Comparison of ENCODE assay signal across 10 mouse cellular contexts in genomic region chr19:45308676-45309275, GRCm38 (mm10). TPM values are rescaled to one million over a fixed set of nuclear protein-coding genes. Genes with fewer than 3 reads are reported as not detected.
DNase-seq lines count a peak whose midpoint lies in the region; ATAC-seq and TF ChIP-seq lines count a peak whose summit lies in the region.
"Had no signal": no experiment of that assay in that cellular context is flagged by ENCODE, and none has a peak within 500 bp of the region (broad histone marks: within the 10 kb centered on the region; RNA-seq: fewer than 3 reads in every experiment).

No protein-coding gene starts in this region.

- peak in 1 of 2 experiments; percentile 71 for TF ChIP-seq CTCF in CH12.LX (conservative IDR thresholded peaks at IDR 0.05 in 1 of 2, IDR thresholded peaks at IDR 0.05 in 1 of 2; ENCODE audit: low read depth in 2 of 2, low read length in 2 of 2)
- TF ChIP-seq CTCF in bone marrow, adult 2 months (IDR thresholded peaks at IDR 0.05; ENCODE audit: control insufficient read depth, insufficient read depth, low read length): peak; percentile 29; the same call in 1 of the 2 replicates
- TF ChIP-seq CTCF in liver, postnatal 0 days (IDR thresholded peaks at IDR 0.05; ENCODE audit: low read depth): peak; percentile 73

- dilution Hi-C loops in CH12.LX (cut with MboI; ENCODE audit: extremely low pct_ligation_motif_present, extremely low pct_unique_long_range_greater_than_20kb, low sequenced_read_pairs): no loop called here

- no peaks in the 10 kb centered on the region for H3K36me3 ChIP-seq in heart, embryonic 10.5 days
- no peaks in the 10 kb centered on the region for H3K36me3 ChIP-seq in CH12.LX (replicated peaks in 1 of 2; ENCODE audit: control insufficient read depth in 1 of 2, insufficient read depth in 1 of 2, low read length in 1 of 2)
- no peaks in the 10 kb centered on the region for H3K36me3 ChIP-seq in liver, postnatal 0 days (replicated peaks; ENCODE audit: insufficient read depth, low read length)
- H3K36me3 ChIP-seq in limb, embryonic 10.5 days: no peaks in the 10 kb centered on the region
- H3K36me3 ChIP-seq: heart, embryonic 13.5 days; stomach, embryonic 15.5 days had no signal

- peak; percentile 66 for TF ChIP-seq RAD21 in CH12.LX (IDR thresholded peaks at IDR 0.05; ENCODE audit: low read depth, low read length)

- 54% methylated on average over 8 of the region's 8 CpGs for WGBS in heart, embryonic 10.5 days
- WGBS in bone marrow, adult 2 months: 55% methylated on average over 8 of the region's 8 CpGs
- 51% methylated on average over 8 of the region's 8 CpGs for WGBS in liver, postnatal 0 days (ENCODE audit: insufficient replicate concordance)
- 55% methylated on average over 8 of the region's 8 CpGs for WGBS in limb, embryonic 10.5 days

- H3K4me1 ChIP-seq in heart, embryonic 10.5 days: peaks cover 49% of the 10 kb centered on the region
- H3K4me1 ChIP-seq in CH12.LX (ENCODE audit: control insufficient read depth in 1 of 2, insufficient read depth in 2 of 2): peaks cover 15 to 47% of the 10 kb centered on the region in 2 experiments
- H3K4me1 ChIP-seq in bone marrow, adult 2 months (ENCODE audit: control insufficient read depth, insufficient read depth, low read length): no peaks in the 10 kb centered on the region; the same call in 1 of the 2 replicates
- H3K4me1 ChIP-seq in liver, postnatal 0 days (ENCODE audit: insufficient read depth): peaks cover 7% of the 10 kb centered on the region
- peaks cover 36% of the 10 kb centered on the region for H3K4me1 ChIP-seq in limb, embryonic 10.5 days

- H3K4me2 ChIP-seq in CH12.LX (ENCODE audit: insufficient read depth, low read depth, poor library complexity, severe bottlenecking): no peak overlapping the region
- H3K4me2 ChIP-seq in liver, postnatal 0 days (ENCODE audit: low read depth, low read length): no peak overlapping the region
- H3K4me2 ChIP-seq: heart, embryonic 13.5 days; stomach, embryonic 15.5 days had no signal

- ATAC-seq in liver, postnatal 0 days: peak; percentile 51; the same call in 1 of the 2 replicates

- no peaks in the 10 kb centered on the region for H3K9me3 ChIP-seq in heart, embryonic 10.5 days
- H3K9me3 ChIP-seq in CH12.LX (replicated peaks; ENCODE audit: low read length): no peaks in the 10 kb centered on the region
- no peaks in the 10 kb centered on the region for H3K9me3 ChIP-seq in liver, postnatal 0 days (ENCODE audit: low read length)
- no peaks in the 10 kb centered on the region for H3K9me3 ChIP-seq in limb, embryonic 10.5 days (replicated peaks)
- H3K9me3 ChIP-seq: heart, embryonic 13.5 days; stomach, embryonic 15.5 days had no signal

- in situ Hi-C loops in CH12.LX (cut with MboI; ENCODE audit: low pct_ligation_motif_present, low pct_unique_long_range_greater_than_20kb, low sequenced_read_pairs): loop anchor here (5.0 kb wide), 2 partner anchors 91 to 239 kb away; no protein-coding TSS in a partner anchor

- DNase-seq in heart, postnatal 4 days: peak; percentile 35
- no peak for DNase-seq in heart, embryonic 10.5 days (ENCODE audit: low spot score)
- DNase-seq in CH12.LX (ENCODE audit: extremely low read depth): peak; percentile 41
- DNase-seq in liver, postnatal 0 days: peak; percentile 52
- no peak for DNase-seq in limb, embryonic 10.5 days (ENCODE audit: low spot score)
- DNase-seq in layer of hippocampus, adult 8-10 months (ENCODE audit: low spot score in 2 of 2): no peak
- DNase-seq in retina, postnatal 1 day: no peak

- TF ChIP-seq POLR2A in CH12.LX (IDR thresholded peaks at IDR 0.05; ENCODE audit: low read depth, low read length): no peak
- TF ChIP-seq POLR2A in bone marrow, adult 2 months (IDR thresholded peaks at IDR 0.05; ENCODE audit: borderline replicate concordance, control insufficient read depth, low read depth, low read length): no peak

- H3K79me2 ChIP-seq in CH12.LX (replicated peaks; ENCODE audit: control insufficient read depth, extremely low read depth, insufficient read depth, poor library complexity, severe bottlenecking): no peaks in the 10 kb centered on the region

- no peak overlapping the region for H3K27ac ChIP-seq in heart, embryonic 10.5 days
- H3K27ac ChIP-seq in CH12.LX (ENCODE audit: insufficient read depth, low read depth): no peak overlapping the region
- H3K27ac ChIP-seq in bone marrow, adult 2 months (ENCODE audit: control insufficient read depth, insufficient read depth, low read depth, low read length, poor library complexity): no peak overlapping the region
- no peak overlapping the region for H3K27ac ChIP-seq in liver, postnatal 0 days (ENCODE audit: low read depth)
- no peak overlapping the region for H3K27ac ChIP-seq in limb, embryonic 10.5 days
- H3K27ac ChIP-seq: heart, embryonic 13.5 days; stomach, embryonic 15.5 days had no signal

- H3K27me3 ChIP-seq in heart, embryonic 10.5 days (ENCODE audit: insufficient read depth, poor library complexity, severe bottlenecking): peaks cover 68% of the 10 kb centered on the region
- peaks cover 19% of the 10 kb centered on the region for H3K27me3 ChIP-seq in CH12.LX (replicated peaks)
- peaks cover 25% of the 10 kb centered on the region for H3K27me3 ChIP-seq in liver, postnatal 0 days (ENCODE audit: insufficient read depth, low read length)
- peaks cover 96% of the 10 kb centered on the region for H3K27me3 ChIP-seq in limb, embryonic 10.5 days (ENCODE audit: low read depth, poor library complexity, severe bottlenecking)

- no peak for TF ChIP-seq EP300 in CH12.LX (IDR thresholded peaks at IDR 0.05; ENCODE audit: low read length)
- TF ChIP-seq EP300 in liver, postnatal 0 days (IDR thresholded peaks at IDR 0.05; ENCODE audit: low read depth): no peak

- no peak overlapping the region for H3K4me3 ChIP-seq in heart, embryonic 10.5 days
- H3K4me3 ChIP-seq in CH12.LX (replicated peaks in 1 of 3; ENCODE audit: low read depth in 2 of 3, low read length in 2 of 3, poor library complexity in 1 of 3): no peak overlapping the region
- H3K4me3 ChIP-seq in bone marrow, adult 2 months (replicated peaks; ENCODE audit: control insufficient read depth, low read depth, low read length): no peak overlapping the region
- no peak overlapping the region for H3K4me3 ChIP-seq in liver, postnatal 0 days (ENCODE audit: low read depth, low read length)
- H3K4me3 ChIP-seq in limb, embryonic 10.5 days: no peak overlapping the region
- H3K4me3 ChIP-seq: heart, embryonic 13.5 days; stomach, embryonic 15.5 days had no signal

- H3K9ac ChIP-seq in CH12.LX (ENCODE audit: insufficient read depth, low read depth): peak overlapping the region; percentile 7; the same call in 1 of the 2 replicates
- no peak overlapping the region for H3K9ac ChIP-seq in liver, postnatal 0 days (replicated peaks)
- H3K9ac ChIP-seq: heart, embryonic 13.5 days; stomach, embryonic 15.5 days had no signal

TF ChIP-seq in CH12.LX, 34 proteins besides CTCF, POLR2A, EP300 and RAD21:
- TF ChIP-seq MAZ (IDR thresholded peaks at IDR 0.05; ENCODE audit: low read depth, low read length) (no peak), SMC3 (IDR thresholded peaks at IDR 0.05; ENCODE audit: low read depth, low read length) (peak; percentile 55), CHD1 (IDR thresholded peaks at IDR 0.05; ENCODE audit: low read depth, low read length) (no peak), GABPA (IDR thresholded peaks at IDR 0.05; ENCODE audit: insufficient replicate concordance, low read depth, low read length) (no peak), MEF2A (IDR thresholded peaks at IDR 0.05; ENCODE audit: borderline replicate concordance, low read depth, low read length) (no peak), JUND (conservative IDR thresholded peaks at IDR 0.05; ENCODE audit: low read depth, low read length) (no peak)

RNA-seq across cellular contexts. Expression of gene Btrc, which starts 54.8 kb away (rescaled TPM):
- 10 to 100 TPM; 24.6 to 25.1 TPM for total RNA-seq in heart, postnatal 4 days (2021)
- polyA plus RNA-seq in heart, embryonic 10.5 days (2016; fragmentation: Nextera tagmentation; extraction: Ambion mirVana): 46.9 and 47.8 TPM in 2 replicates
- total RNA-seq in CH12.LX (2012; rRNA removed): 13.5 and 14.0 TPM in 2 replicates
- 11.0 and 11.8 TPM in 2 replicates for total RNA-seq in CH12.LX (2014; rRNA removed)
- polyA plus RNA-seq in CH12.LX (2012; ENCODE audit: insufficient read length, low read depth): 20.7 and 21.2 TPM in 2 replicates
- polyA plus RNA-seq in bone marrow, adult 2 months (2011; ENCODE audit: insufficient read depth, insufficient read length, low replicate concordance, missing spikeins): 41.4 and 47.7 TPM in 2 replicates
- 20.3 and 21.3 TPM in 2 replicates for polyA plus RNA-seq in liver, postnatal 0 days (2015; fragmentation: Nextera tagmentation; extraction: Ambion mirVana)
- polyA plus RNA-seq in limb, embryonic 10.5 days (2016; fragmentation: Nextera tagmentation; extraction: Ambion mirVana): 45.0 and 53.4 TPM in 2 replicates
- total RNA-seq in layer of hippocampus, adult 8-10 months (2022): 100 to 1,000 TPM in 2 of 4 experiments, 10 to 100 TPM in 2; 89.1 to 111 (median 97.8) TPM

Comparison
In these comparisons a context has a peak if more than half of its experiments do, and no peak if none do; other contexts are left out.
1. DNase-seq: peak in heart, postnatal 4 days (single experiment), CH12.LX (single experiment) and liver, postnatal 0 days (single experiment); none in heart, embryonic 10.5 days (single experiment), limb, embryonic 10.5 days (single experiment), layer of hippocampus, adult 8-10 months (0 of 2) and retina, postnatal 1 day (single experiment).